Mouse (Mus musculus): ENCODE measurements around the gene Bud31. TPM values are rescaled to one million over a fixed set of nuclear protein-coding genes. Genes with fewer than 3 reads are reported as not detected.

Bud31 gene
- total and polyA plus RNA-seq, 2 experiments from 2014 or later, result 127 to 166 TPM

DNA sequence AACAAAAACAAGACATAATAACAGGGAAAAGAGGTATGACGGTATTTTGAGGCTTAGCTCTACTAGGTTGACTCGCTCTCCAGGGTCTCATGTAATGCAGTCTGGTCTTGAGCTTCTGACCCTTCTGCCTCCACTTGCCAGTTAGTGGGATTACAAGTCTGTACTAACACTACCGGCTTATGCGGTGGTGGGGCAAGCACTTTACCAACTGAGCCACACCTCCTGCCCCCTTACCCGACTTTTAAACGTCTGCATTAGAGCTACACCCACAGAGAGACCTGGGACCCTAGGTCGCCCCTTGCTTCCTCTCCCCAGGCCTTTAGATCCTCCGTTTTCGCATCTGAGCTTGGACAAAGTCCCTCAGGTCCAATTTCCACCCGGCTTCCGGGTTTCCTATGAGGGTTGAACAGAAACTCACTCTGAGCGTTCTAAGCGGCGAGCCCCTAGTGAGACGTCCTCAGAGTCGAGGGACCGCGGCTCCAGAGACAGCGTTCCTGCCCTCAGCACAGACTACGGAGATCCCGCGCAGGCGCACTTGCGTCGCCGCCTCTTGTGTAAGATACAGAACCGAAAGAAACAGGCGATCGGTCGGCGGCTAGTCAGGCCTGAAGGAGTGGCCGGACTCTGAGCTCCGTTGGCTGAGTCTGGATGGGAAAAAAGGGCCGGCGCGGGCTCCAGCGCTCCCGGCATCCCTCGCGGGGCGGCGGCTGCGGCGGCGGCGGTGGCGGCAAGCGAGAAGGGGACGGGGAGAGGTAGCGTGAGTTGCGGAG, 26.6 kb downstream of the Bud31 start, which contains the start of the genes Ptcd1 and Cpsf4:
Gene Ptcd1 (minus strand): TSS at position 573 of the 770 bp plus-strand sequence.
Gene Cpsf4 (plus strand): TSS at position 678 of the 770 bp plus-strand sequence.
- TF ChIP-seq CTCF (IDR thresholded peaks at IDR 0.05; ENCODE audit: low read depth), result no peak
- peaks cover 36% of the 10 kb centered on the region for H3K36me3 ChIP-seq (ENCODE audit: insufficient read depth)
- H3K4me3 ChIP-seq (ENCODE audit: low read depth, low read length), result peak within 1 kb of the TSS; percentile 92
- 1% methylated on average over 51 of the region's 51 CpGs for WGBS
- DNase-seq (peak; percentile 99), ATAC-seq (peak; percentile 97)
- peaks cover 18% of the 10 kb centered on the region for H3K4me1 ChIP-seq (ENCODE audit: insufficient read depth)
- H3K4me2 ChIP-seq (ENCODE audit: low read depth), result peak within 1 kb of the TSS; percentile 75
- no peaks in the 10 kb centered on the region for H3K9me3 ChIP-seq (ENCODE audit: low read length)
- H3K9ac ChIP-seq, result peak within 1 kb of the TSS; percentile 87
- no peaks in the 10 kb centered on the region for H3K27me3 ChIP-seq (ENCODE audit: insufficient read depth, low read length)
- H3K27ac ChIP-seq (ENCODE audit: low read depth, low read length), result peak within 1 kb of the TSS; percentile 83

DNA sequence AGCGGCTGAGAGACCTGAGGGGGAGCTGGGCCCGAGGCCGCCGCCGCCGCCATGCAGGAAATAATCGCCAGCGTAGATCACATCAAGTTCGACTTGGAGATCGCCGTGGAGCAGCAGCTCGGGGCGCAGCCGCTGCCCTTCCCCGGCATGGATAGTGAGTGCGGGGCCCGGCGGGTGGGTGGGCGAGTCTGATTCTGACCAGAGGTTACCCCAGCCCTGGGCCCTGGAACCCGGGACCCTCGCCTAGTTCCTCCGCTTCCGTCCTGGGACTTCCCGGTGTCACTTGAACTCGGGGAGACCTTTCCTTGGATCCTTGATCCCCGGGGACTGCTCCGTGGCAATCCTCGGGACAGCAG, 27.1 kb downstream of the Bud31 start:
- no peaks in the 10 kb centered on the region for H3K9me3 ChIP-seq (ENCODE audit: low read length)

DNA sequence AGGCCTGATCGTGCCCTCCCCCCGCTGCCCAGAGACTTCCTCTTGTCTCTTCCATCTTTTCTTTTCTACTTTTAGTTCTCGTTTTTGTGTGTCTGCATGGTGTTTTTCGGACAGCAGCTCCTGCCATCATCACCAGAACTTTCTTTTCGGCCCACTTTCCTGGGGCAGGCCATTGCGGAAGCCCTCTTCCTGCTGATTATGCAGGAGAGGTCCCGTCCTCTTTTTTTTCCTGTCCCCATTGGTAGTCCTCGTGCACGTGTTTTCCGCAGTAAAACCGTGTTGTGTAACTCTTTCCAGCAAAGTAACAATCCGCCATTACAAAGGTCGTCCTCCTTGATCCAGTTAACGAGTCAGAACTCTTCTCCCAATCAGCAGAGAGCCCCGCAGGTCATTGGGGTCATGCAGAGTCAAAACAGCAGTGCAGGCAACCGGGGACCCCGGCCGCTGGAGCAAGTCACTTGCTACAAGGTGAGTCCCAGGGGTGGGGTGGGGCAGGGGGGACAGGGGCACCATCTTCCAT, 38.4 kb downstream of the Bud31 start:
- 83% methylated on average over 18 of the region's 18 CpGs for WGBS
- Histone ChIP-seq H3K27ac (ENCODE audit: low read depth, low read length) (no peak overlapping the region), H3K4me3 (ENCODE audit: low read depth, low read length) (no peak overlapping the region), H3K36me3 (ENCODE audit: insufficient read depth) (peaks cover 92% of the 10 kb centered on the region), H3K27me3 (ENCODE audit: insufficient read depth, low read length) (no peaks in the 10 kb centered on the region), H3K9ac (no peak overlapping the region), H3K4me2 (ENCODE audit: low read depth) (no peak overlapping the region), H3K4me1 (ENCODE audit: insufficient read depth) (no peaks in the 10 kb centered on the region), H3K9me3 (ENCODE audit: low read length) (no peaks in the 10 kb centered on the region)
- ATAC-seq (no peak), DNase-seq (no peak)
- no peak for TF ChIP-seq CTCF (IDR thresholded peaks at IDR 0.05; ENCODE audit: low read depth)

More for the DNA sequence above, 27.1 kb downstream of the Bud31 start:
- 1% methylated on average over 27 of the region's 28 CpGs for WGBS
- peak overlapping the region; percentile 87 for H3K9ac ChIP-seq
- peaks cover 18% of the 10 kb centered on the region for H3K4me1 ChIP-seq (ENCODE audit: insufficient read depth)
- DNase-seq (no peak), ATAC-seq (peak; percentile 2; the same call in 1 of the 2 replicates)
- no peak for TF ChIP-seq CTCF (IDR thresholded peaks at IDR 0.05; ENCODE audit: low read depth)
- H3K4me3 ChIP-seq (ENCODE audit: low read depth, low read length), result peak overlapping the region; percentile 92
- H3K27ac ChIP-seq (ENCODE audit: low read depth, low read length), result peak overlapping the region; percentile 83
- H3K4me2 ChIP-seq (ENCODE audit: low read depth), result peak overlapping the region; percentile 75
- peaks cover 37% of the 10 kb centered on the region for H3K36me3 ChIP-seq (ENCODE audit: insufficient read depth)
- H3K27me3 ChIP-seq (ENCODE audit: insufficient read depth, low read length), result no peaks in the 10 kb centered on the region

DNA sequence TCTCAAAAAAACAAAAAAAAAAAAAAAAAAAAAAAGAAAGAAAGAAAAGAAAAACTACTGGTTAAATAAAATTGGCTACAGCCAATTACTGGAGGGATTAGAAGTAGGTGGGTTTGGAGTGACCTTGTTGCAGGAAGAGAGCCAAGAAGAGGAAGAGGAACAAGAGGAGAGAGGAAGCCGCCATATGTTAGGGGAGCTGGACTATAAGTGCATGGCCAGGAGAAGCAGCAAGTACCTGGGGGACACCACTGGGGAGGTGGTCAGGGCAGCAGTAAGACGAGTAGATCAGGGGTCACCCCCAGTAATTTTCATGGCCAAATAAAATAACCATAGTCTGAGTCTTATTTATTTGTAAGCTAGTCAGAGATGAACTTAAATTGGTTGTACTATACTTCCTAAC, 45.1 kb downstream of the Bud31 start:
- peaks cover 70% of the 10 kb centered on the region for H3K36me3 ChIP-seq (ENCODE audit: insufficient read depth)
- no peaks in the 10 kb centered on the region for H3K9me3 ChIP-seq (ENCODE audit: low read length)
- no peak overlapping the region for H3K4me2 ChIP-seq (ENCODE audit: low read depth)
- no peak overlapping the region for H3K9ac ChIP-seq
- TF ChIP-seq CTCF (IDR thresholded peaks at IDR 0.05; ENCODE audit: low read depth), result no peak
- no peak for DNase-seq
- H3K4me1 ChIP-seq (ENCODE audit: insufficient read depth), result peaks cover 5% of the 10 kb centered on the region; the same call in 1 of the 2 replicates
- no peak for ATAC-seq
- H3K27me3 ChIP-seq (ENCODE audit: insufficient read depth, low read length), result no peaks in the 10 kb centered on the region
- 91% methylated on average over 2 of the region's 2 CpGs for WGBS
- no peak overlapping the region for H3K4me3 ChIP-seq (ENCODE audit: low read depth, low read length)
- H3K27ac ChIP-seq (ENCODE audit: low read depth, low read length), result no peak overlapping the region

DNA sequence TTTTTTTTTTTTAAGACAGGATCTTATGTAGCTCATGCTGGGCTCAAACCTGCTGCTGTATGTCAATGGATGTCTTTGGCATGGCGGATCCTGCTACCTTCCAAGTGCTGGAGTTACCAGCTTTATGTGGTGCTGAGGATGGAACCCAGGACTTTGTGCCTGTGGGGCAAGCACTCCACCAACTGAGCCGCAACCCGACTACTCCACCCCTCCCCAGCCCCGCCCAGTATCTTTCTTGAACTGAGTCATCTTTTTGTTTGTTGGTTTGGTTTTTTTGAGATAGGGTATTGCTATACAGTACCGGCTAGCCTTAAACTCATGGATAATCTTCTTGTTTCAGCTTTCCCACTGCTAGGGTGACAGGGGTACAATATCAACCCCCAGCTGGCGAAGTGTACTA, 49.3 kb downstream of the Bud31 start:
- DNase-seq, result no peak
- H3K4me1 ChIP-seq (ENCODE audit: insufficient read depth), result peaks cover 14% of the 10 kb centered on the region; the same call in 1 of the 2 replicates
- 93% methylated on average over 6 of the region's 6 CpGs for WGBS
- H3K9me3 ChIP-seq (ENCODE audit: low read length), result no peaks in the 10 kb centered on the region
- no peak overlapping the region for H3K27ac ChIP-seq (ENCODE audit: low read depth, low read length)
- H3K4me2 ChIP-seq (ENCODE audit: low read depth), result no peak overlapping the region
- H3K4me3 ChIP-seq (ENCODE audit: low read depth, low read length), result no peak overlapping the region
- no peak for TF ChIP-seq CTCF (IDR thresholded peaks at IDR 0.05; ENCODE audit: low read depth)
- no peak overlapping the region for H3K9ac ChIP-seq
- no peak for ATAC-seq
- H3K36me3 ChIP-seq (ENCODE audit: insufficient read depth), result peaks cover 38% of the 10 kb centered on the region
- no peaks in the 10 kb centered on the region for H3K27me3 ChIP-seq (ENCODE audit: insufficient read depth, low read length)

DNA sequence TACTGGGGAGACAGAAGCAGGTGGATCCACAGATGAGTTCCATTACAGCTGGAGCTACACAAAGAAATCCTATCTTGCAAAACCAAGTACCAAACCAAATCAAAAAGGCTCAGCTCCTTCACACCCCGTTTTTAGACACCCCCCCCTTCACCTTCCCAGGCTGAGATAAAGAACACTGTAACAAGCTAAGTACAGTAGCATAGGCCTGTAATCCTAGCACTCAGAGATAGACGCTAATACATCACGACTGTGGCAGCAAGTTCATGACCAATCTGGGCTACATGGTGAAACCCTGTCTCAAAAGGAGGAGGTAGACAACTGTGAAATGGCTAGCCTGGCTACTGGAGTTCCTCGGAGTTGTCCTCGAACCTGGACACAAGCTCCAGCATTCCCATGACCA, 50.2 kb downstream of the Bud31 start:
- WGBS, result 51% methylated on average over 5 of the region's 5 CpGs
- no peak for DNase-seq
- peak overlapping the region; percentile 97 for H3K9ac ChIP-seq
- no peak for ATAC-seq
- peak overlapping the region; percentile 77 for H3K4me3 ChIP-seq (ENCODE audit: low read depth, low read length)
- H3K4me2 ChIP-seq (ENCODE audit: low read depth), result peak overlapping the region; percentile 84
- peaks cover 41% of the 10 kb centered on the region for H3K36me3 ChIP-seq (ENCODE audit: insufficient read depth)
- H3K27me3 ChIP-seq (ENCODE audit: insufficient read depth, low read length), result no peaks in the 10 kb centered on the region
- H3K9me3 ChIP-seq (ENCODE audit: low read length), result no peaks in the 10 kb centered on the region
- H3K4me1 ChIP-seq (ENCODE audit: insufficient read depth), result peaks cover 14% of the 10 kb centered on the region; the same call in 1 of the 2 replicates
- no peak overlapping the region for H3K27ac ChIP-seq (ENCODE audit: low read depth, low read length)
- TF ChIP-seq CTCF (IDR thresholded peaks at IDR 0.05; ENCODE audit: low read depth), result no peak

Data from forebrain, postnatal 0 days (tissue).